Mouse (Mus musculus) liver, adult 2 months (tissue): ENCODE measurements around the gene Toe1. TPM values are rescaled to one million over a fixed set of nuclear protein-coding genes. Genes with fewer than 3 reads are reported as not detected.
A peak's percentile ranks its signal among the peaks of the same experiment; 100 is the strongest.

Source experiments
- DNase-seq: peaks from one replicate; pipeline ENCODE4 v3.0.0-alpha.2; 2011; ENCODE audit warnings: low read depth, low spot score; ENCODE audit errors: extremely low read depth
- H3K27ac ChIP-seq: fragments of 200-500 bp; replicated peaks from 2 replicates; pipeline ENCODE4 v1.5.1; 2012; ENCODE audit warnings: low read depth, mild to moderate bottlenecking, control low read depth, inconsistent platforms, low read length; ENCODE audit not compliant: insufficient read depth
- H3K27me3 ChIP-seq: fragments of 200-500 bp; 2 replicates; pipeline ENCODE4 v1.6.1; 2012; ENCODE audit warnings: mild to moderate bottlenecking, moderate library complexity, low read length, inconsistent platforms; ENCODE audit not compliant: control insufficient read depth, insufficient read depth
- H3K36me3 ChIP-seq: fragments of 200-500 bp; 2 replicates; pipeline ENCODE4 v1.6.1; 2012; ENCODE audit warnings: low read length, inconsistent platforms; ENCODE audit not compliant: control insufficient read depth, insufficient read depth
- H3K4me1 ChIP-seq: fragments of 200-500 bp; 2 replicates; pipeline ENCODE4 v1.6.1; 2011; ENCODE audit warnings: low read length; ENCODE audit not compliant: control insufficient read depth, insufficient read depth
- H3K4me3 ChIP-seq: fragments of 200-500 bp; 2 replicates; pipeline ENCODE4 v1.5.1; 2011; ENCODE audit warnings: low read depth, mild to moderate bottlenecking, control low read depth, low read length, moderate library complexity; ENCODE audit not compliant: insufficient read depth
- H3K79me2 ChIP-seq: fragments of 200-500 bp; 2 replicates; pipeline ENCODE4 v1.6.1; 2012; ENCODE audit warnings: inconsistent platforms, mild to moderate bottlenecking, low read length, moderate library complexity; ENCODE audit not compliant: control insufficient read depth, insufficient read depth
- H3K9ac ChIP-seq: fragments of 200-500 bp; 2 replicates; pipeline ENCODE4 v1.6.1; 2012; ENCODE audit warnings: low read depth, mild to moderate bottlenecking, control low read depth, inconsistent platforms, low read length
- CTCF ChIP-seq: fragments of 200-500 bp; IDR thresholded peaks from 2 replicates; pipeline ENCODE4 v1.5.1; 2011; ENCODE audit warnings: low read depth, low read length, control low read depth
- POLR2A ChIP-seq: fragments of 200-500 bp; IDR thresholded peaks from 2 replicates; pipeline ENCODE4 v1.6.1; 2011; ENCODE audit warnings: low read length, control low read depth; ENCODE audit not compliant: insufficient read depth; ENCODE audit errors: extremely low read depth
- WGBS: fragments of 180-500 bp; shearing (Covaris S2); methylation state at CpG from one replicate; pipeline ENCODE4 v1.1.7; 2018; 5-methylcytosine and 5-hydroxymethylcytosine counted together
- polyA plus RNA-seq: library from polyadenylated mRNA; depleted of rRNA; stranded (reverse); fragments of >200 nt; gene quantifications from 2 replicates; pipeline ENCODE4 v1.2.3, GENCODE M21; 2012
- total RNA-seq: library from RNA; depleted of rRNA; stranded (reverse); fragments of >200 nt; gene quantifications from 2 replicates; pipeline ENCODE4 v1.2.3, GENCODE M21; 2014

The Toe1 gene
- total and polyA plus RNA-seq, 2 experiments: 10.9 to 11.7 TPM

DNA sequence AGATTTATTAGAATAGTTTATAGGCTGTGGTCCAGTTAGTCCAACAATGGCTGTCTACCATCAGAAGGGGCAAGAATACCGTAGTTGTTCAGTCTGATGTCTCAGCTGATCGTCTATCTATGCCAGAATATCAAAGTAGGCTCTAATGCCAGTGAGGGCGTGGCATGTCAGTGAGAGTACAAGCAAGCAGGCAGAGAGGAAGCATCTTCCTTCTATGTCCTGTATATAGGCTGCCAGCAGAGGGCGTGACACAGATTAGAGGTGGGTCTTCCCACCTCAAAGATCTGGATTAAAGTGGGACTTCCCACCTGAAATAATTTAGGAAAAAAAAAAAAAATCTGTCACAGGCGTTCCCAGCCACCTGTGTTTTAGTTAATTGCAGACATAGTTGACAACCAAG is 7.5 kb downstream of the Toe1 start:
- Histone ChIP-seq H3K27me3 (no peaks in the 10 kb centered on the region), H3K9ac (no peak overlapping the region), H3K4me3 (no peak overlapping the region), H3K27ac (no peak overlapping the region), H3K36me3 (peaks cover 12% of the 10 kb centered on the region; the same call in 1 of the 2 replicates), H3K4me1 (peaks cover 6% of the 10 kb centered on the region), H3K79me2 (no peaks in the 10 kb centered on the region)
- 63% methylated on average over 5 of the region's 5 CpGs for WGBS
- no peak for TF ChIP-seq CTCF
- no peak for TF ChIP-seq POLR2A
- DNase-seq: no peak

DNA sequence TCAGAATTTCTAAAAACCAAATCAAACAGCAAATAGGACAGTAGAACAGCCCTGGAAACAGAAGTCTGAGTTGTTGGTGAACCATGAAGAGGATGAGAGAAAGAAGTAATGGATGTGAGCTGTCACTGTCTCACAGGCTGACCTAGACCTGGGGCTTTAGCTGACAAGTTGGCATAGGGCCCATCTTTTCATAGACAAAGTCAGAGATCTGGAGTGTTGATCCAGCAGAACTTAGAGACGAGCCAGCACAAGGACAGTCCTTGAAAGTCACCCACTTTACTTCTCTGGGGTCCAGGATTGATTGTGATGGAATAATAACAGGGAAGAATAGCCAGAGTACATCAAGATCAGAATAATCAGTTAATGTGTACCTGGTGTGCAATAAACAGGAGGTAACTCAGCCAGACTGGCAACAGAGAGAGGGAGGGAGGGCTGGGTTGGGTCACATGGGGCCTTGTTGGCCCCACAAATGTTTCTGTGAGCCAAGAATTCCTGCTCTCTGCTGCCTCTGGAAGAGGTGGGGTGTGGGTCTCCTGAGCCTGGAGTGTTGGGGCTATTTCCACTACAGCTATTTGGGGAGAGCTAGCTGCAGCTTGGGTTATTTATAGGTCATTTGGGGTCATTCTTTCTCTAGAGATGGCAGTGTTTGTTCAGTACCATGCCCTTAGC is 10.9 kb downstream of the Toe1 start:
- no peaks in the 10 kb centered on the region for H3K27me3 ChIP-seq
- 15% methylated on average over 1 of the region's 1 CpGs for WGBS
- no peaks in the 10 kb centered on the region for H3K79me2 ChIP-seq
- TF ChIP-seq CTCF: no peak
- TF ChIP-seq POLR2A: no peak
- H3K4me1 ChIP-seq: peaks cover 6% of the 10 kb centered on the region
- 0 out of 2 replicates have a peak, but pooled peaks cover 3% of the 10 kb centered on the region for H3K36me3 ChIP-seq
- peak; percentile 82 for DNase-seq
- H3K27ac ChIP-seq: peak overlapping the region; percentile 61
- no peak overlapping the region for H3K4me3 ChIP-seq
- H3K9ac ChIP-seq: no peak overlapping the region

DNA sequence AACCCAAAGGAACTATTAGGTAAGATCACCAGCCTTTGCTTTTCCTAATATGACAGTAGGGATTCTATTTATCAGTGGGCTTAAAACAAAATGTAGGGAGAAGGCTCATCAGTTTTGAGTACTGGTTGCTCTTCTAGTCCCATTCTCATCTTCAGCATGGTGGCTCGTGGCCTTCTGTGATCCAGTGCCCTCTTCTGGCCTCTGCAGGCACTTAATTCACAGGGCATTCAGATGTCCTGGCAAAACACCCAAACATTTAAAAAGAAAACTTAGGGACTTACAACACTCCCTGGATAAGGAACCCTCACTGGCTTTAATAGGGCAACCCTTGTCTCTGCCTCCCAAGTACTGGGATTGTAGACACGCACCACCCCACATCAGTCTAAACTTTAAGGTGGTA is 13.2 kb downstream of the Toe1 start:
- TF ChIP-seq POLR2A: no peak
- TF ChIP-seq CTCF: 0 out of 2 replicates have a peak, but pooled peaks have one; percentile 11
- peak; percentile 29 for DNase-seq
- Histone ChIP-seq H3K36me3 (0 out of 2 replicates have a peak, but pooled peaks cover 3% of the 10 kb centered on the region), H3K79me2 (no peaks in the 10 kb centered on the region), H3K27ac (no peak overlapping the region), H3K4me3 (no peak overlapping the region), H3K9ac (no peak overlapping the region), H3K4me1 (peaks cover 6% of the 10 kb centered on the region), H3K27me3 (no peaks in the 10 kb centered on the region)
- WGBS: 70% methylated on average over 2 of the region's 2 CpGs

DNA sequence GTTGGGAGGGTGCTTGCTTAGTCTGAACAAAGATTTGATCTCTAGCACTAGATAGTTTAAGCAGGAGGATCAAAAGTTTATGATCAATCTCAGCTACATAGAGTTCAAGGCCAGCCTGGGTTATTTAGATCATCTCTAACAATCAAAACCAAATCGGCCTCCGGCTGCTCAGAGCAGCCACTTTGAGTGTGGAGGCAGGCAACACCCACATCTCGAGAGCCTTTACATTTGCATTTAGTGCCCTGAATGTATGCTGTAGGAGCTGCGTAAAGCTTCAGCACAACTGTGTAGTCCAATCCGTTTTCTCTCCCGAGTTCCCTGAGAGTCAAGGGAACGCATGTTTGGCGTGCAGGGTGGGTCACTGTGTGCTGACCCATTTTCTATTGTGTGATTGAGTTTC is 15.0 kb downstream of the Toe1 start:
- no peak overlapping the region for H3K9ac ChIP-seq
- TF ChIP-seq POLR2A (no peak), CTCF (no peak)
- H3K4me1 ChIP-seq: peaks cover 6% of the 10 kb centered on the region
- 91% methylated on average over 8 of the region's 8 CpGs for WGBS
- H3K36me3 ChIP-seq: 0 out of 2 replicates have a peak, but pooled peaks cover 3% of the 10 kb centered on the region
- no peaks in the 10 kb centered on the region for H3K27me3 ChIP-seq
- H3K79me2 ChIP-seq: no peaks in the 10 kb centered on the region
- H3K27ac ChIP-seq: no peak overlapping the region
- H3K4me3 ChIP-seq: no peak overlapping the region
- no peak for DNase-seq

DNA sequence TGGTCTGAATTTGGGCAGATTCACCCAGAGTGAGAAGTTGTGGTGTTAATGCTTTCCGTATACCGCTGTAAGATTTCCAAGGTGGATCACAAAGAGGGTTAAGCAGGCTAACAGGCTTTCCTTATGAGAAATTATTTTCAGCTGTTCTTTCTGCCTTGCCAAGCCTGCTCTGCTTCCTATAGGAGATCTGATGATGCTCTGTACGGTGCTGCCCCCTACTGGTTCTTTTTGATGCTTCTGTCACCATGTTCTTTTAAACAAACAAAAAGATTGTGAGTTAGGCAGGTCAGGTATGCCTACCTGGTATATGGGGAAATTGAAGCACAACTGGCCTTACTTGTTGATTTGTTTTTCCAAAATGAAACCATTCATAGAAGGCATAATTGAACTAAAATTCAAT is 18.5 kb downstream of the Toe1 start:
- Histone ChIP-seq H3K36me3 (0 out of 2 replicates have a peak, but pooled peaks cover 3% of the 10 kb centered on the region), H3K4me1 (no peaks in the 10 kb centered on the region; the same call in 1 of the 2 replicates), H3K4me3 (no peak overlapping the region), H3K27ac (no peak overlapping the region), H3K27me3 (no peaks in the 10 kb centered on the region), H3K79me2 (no peaks in the 10 kb centered on the region), H3K9ac (no peak overlapping the region)
- WGBS: 30% methylated on average over 3 of the region's 3 CpGs
- TF ChIP-seq POLR2A (no peak), CTCF (peak; percentile 42; the same call in 1 of the 2 replicates)
- peak; percentile 60 for DNase-seq

DNA sequence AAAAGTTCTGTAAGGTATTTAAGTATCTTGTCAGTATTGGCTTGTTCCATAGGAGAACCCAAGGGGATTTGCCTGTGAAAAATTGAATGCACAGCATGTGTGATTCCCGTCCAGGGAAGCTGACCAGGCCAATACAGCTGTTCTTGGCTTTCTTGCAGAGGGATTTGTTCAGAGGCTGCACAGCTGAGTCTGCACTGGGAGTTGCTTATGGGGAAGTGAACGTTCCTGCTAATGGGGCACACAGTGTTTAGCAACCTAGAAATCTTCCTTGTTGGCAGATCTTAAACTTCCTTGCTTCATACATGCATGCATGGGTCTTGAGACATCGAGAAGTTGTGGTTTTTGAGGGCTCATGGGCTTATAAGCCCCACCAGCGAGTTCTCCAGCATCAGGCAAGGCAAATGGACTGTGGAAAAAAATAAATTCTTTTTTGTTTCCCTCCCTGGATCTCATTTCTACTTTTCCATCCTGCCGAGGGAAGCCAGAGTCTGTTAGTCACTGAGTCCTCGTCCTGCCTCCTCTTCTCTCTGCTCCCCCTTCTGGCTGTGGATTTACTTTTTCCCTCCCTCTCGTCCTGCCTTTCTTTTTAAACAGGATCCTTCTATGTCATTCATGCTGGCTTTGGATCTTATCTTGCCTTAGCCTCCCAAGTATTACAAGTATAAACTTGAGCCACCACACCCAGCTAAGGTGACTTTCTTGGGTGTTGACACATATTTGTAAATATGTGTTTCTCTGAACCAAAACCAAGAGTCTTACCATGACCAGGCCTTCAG is 19.3 kb downstream of the Toe1 start:
- peak; percentile 24 for DNase-seq
- Histone ChIP-seq H3K27ac (no peak overlapping the region), H3K4me3 (no peak overlapping the region), H3K79me2 (no peaks in the 10 kb centered on the region), H3K36me3 (no peaks in the 10 kb centered on the region), H3K9ac (no peak overlapping the region), H3K4me1 (no peaks in the 10 kb centered on the region; the same call in 1 of the 2 replicates), H3K27me3 (no peaks in the 10 kb centered on the region)
- TF ChIP-seq POLR2A (no peak), CTCF (no peak)
- 71% methylated on average over 7 of the region's 7 CpGs for WGBS
